Mouse (Mus musculus): ENCODE results near the gene Kdm2b.

Kdm2b gene

DNA sequence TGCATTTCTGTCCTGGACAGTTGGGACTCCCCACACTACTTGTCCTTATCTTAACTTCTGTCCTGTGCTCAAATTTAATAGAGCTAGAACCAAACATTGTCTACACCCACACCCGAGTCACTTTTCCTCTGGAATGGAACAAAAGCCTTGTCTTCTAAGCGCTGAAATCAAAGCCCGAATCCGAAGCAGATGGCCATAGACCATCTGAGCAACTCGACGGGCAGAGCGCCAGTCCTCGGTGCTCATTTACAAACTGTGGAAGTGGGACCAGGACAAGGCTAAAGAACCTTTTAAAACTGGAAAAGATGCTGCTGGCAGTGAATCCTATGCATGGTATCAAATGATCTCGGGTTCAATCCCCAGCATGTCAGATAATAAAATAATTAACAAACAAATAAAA is 17.5 kb downstream of the Kdm2b start:
- DNase-seq (ENCODE audit: low spot score) = no peak

DNA sequence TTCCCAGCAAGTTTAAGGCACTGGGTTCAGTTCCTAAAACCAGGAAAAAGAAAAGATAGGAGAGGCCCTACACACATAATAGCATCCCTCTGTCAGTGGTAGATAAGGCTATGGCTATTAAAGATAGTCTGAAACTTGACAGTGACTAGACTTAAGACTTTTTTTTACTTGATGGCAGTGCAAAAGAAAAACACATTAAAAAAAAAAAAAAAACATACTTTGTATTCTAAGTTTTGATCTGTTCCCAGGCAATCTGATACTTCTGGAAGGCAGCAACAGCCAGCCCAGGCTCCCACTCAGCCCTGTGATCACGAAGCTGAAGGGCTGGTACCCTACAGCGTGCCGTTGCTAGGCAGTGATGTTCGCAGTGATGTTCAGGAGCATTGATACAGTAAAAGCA is 18.2 kb downstream of the Kdm2b start:
- DNase-seq (ENCODE audit: low spot score) = no peak

DNA sequence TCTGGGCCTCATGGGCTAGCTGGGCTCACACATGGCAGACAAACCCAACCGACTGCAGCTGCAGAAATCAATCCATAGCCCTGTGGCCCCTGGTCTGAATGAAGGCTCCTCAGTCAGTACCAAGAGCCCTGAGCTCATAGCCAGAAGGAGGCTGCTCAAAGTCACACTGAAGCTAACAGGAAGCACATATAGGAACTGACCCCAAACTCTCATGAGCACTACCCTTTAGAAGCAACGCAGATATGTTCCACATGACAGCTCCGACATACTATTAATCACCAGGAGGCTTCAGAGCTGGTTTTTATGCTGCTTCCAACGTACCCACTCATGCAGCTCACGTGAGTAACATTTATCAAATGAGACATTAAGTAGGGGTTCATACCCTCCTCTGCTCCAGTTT is 19.6 kb downstream of the Kdm2b start:
- no peak for DNase-seq (ENCODE audit: low spot score)

DNA sequence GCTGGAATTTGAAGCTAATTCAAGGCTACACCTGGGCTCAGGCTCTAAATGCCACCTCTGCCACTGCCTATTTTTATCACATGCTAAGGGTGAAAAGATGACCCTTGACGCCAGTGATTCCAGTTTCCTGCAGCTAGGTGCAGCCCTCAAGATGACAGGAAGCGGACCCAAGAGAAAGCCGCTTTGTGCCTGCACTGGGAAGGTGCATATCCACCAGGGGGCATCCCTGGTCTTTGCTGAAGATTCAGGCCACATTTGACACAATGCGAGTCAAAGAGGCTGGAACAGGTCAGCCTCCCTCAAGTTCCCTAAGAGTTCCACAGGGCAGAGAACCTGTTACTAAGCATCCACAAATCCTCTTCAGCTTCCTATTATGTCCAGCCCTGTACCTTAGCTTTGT is 21.3 kb downstream of the Kdm2b start:
- DNase-seq (ENCODE audit: low spot score) = peak; percentile 69

DNA sequence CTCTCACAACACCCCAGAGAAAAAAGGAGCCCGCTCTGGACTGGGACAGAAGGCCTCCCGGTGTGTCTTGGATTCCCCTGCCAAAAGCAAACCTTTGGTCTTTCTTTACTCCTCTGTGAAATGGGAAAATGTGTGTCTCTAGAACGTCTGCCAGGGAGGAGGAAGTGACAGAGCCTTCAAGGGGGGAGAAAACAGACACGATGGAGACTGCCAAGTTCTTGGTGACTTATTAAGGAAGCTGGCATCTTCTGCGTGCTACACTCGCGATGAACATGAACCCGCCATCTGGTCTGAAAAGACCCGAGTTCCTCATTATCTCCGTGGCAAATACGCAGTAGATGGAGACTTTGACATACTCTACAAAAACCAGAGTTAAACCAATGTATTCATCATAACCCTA is 24.2 kb downstream of the Kdm2b start:
- no peak for DNase-seq (ENCODE audit: low spot score)

DNA sequence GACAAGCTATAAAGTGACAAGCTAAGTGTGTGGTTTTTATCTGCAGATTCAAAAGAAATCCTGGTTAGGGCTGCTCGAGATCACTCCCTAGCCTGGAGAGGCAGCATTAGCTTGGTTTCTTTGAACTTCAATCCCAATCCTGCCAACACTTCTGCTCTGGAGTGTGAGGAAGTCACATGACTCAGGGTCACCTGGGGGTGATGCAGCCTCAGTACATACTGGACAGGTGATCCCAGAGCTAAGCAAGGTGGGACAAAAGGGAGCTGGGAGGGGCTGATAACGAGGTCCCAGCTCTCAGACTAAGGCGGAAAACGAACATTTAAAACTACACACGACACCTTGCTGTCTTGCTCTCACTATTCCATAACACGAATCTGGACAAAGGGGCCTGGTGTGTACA is 24.8 kb downstream of the Kdm2b start:
- no peak for DNase-seq (ENCODE audit: low spot score)

DNA sequence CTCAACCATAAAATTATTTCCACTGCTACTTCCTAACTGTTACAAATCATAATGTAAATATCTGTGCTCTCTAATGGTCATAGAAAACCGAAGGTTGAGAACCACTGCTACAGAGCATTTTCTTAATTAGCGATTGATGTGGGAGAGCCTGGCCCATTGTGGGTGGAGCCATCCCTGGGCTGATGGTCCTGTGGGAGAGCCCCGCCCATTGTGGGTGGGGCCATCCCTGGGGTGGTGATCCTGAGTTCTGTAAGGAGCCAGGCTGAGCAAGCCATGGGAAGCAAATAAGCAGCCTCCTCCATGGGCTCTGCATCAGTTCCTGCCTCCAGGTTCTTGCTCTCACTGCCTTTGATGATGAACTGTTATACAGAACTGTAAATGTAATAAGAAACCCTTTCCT is 27.7 kb downstream of the Kdm2b start:
- DNase-seq (ENCODE audit: low spot score) = no peak

DNA sequence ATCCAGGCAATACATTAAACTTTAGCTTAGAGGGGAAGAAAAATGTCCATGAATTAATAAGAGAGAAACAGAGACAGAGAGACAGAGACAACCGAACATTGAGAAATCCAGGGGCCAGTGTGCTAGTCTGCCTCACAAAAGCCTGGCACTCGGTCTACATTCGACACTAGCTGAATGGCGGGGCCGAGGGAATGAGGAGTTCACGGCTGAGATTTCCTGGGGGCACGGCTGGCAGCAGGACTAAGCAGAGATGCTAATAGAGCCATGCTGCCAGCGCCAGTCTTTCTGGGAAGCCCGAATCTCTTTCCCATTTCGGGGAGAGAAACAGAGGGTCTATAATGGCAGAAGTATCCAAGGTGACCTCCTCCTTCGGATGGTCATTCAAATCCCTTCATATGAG is 30.2 kb downstream of the Kdm2b start:
- DNase-seq (ENCODE audit: low spot score) = no peak

DNA sequence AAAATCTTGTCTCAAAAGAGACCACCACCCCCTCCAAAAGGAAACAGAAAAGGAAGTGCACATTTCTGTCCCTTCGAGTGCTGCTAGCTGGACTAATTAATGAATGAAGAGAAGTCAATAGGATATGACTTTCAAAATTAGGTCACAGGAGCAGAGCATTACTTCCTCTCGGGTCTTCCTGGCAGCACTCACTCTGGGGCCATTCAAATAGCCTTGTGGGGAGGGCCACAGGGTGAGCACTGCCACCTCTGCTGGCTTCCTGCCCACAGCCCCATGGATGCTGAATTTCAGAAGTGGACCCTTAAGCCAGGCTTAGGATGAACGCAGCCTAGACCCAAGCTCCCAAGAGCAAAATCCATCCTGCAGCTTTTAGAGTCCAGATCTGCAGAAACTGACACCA is 33.6 kb downstream of the Kdm2b start:
- no peak for DNase-seq (ENCODE audit: low spot score)

DNA sequence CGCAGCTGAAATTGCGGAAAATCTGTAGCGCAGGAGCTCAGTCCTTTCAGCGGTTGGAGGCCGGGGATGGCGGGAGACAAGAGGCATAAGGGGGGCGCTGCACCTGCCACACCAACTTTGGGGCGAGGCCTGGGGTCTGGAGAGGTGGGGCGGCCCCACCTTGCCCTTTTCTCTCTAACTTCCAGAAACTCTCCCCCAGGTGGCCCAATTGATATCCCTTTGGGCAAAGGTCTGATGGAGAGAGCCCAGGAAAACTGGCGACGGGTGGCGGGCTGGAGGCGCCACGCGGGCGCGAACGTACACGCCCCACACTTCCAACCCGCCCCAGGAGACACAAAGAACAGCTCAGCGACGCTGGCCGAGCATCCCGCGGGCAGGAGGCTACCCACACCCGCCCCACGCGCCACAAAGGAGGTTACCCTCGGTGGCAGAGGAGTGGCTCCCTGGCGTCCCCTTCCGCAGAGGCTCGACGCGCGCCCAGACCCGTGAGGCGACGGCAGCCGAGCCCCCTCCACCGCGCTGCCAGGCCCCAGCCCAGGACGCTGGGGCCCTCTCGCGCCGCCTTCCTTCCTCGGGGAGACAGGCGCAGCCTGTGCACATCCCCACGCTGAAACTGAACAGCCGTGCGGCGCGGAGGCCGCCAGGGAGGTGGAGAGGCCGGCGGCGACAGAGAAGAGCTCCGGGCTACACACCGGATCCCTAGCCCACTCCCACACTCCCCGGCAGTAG is 37.5 kb downstream of the Kdm2b start:
- peak; percentile 19 for DNase-seq (ENCODE audit: low spot score)

DNA sequence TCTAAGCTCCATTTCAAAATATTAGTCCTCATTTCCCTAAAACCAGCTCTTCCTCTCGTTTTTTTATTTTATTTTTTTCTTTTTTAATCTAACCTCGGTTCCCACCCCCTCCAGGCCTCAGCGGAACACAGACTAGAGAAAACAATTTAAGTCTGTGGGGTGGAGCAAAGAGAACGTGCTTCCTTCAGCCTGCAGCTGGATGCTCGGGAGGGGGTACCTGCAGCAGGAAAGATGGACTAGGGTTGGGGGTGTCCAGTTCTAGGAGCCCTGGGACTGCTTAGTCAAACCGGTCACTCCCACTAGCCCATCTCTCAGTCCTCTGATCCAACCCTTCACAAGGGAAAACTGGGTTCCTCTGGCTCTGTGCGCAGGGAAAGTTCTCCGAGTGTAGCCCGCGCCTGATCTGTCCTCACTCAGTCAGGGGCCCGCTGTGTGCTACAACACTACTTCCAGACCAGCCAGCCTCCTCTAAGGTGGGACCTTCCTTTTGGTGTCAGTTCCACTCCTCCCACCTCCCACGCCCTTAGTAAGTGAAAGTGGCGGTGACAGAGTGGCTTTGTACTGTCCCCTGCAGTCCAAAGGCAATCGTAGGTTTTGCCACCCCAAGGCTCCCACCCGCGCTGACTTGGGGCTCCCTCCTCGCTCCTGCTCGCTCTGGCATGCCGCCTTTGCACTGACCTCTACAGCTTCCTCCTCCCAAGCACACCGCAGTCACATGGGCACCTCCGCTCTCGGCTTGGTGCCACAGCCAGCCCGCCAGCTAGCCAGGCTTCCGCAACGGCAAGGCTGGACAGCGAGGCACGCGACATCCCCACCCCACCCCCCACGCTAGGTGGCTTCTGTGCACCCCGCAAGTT is 38.3 kb downstream of the Kdm2b start:
- DNase-seq (ENCODE audit: low spot score) = peak; percentile 57

DNA sequence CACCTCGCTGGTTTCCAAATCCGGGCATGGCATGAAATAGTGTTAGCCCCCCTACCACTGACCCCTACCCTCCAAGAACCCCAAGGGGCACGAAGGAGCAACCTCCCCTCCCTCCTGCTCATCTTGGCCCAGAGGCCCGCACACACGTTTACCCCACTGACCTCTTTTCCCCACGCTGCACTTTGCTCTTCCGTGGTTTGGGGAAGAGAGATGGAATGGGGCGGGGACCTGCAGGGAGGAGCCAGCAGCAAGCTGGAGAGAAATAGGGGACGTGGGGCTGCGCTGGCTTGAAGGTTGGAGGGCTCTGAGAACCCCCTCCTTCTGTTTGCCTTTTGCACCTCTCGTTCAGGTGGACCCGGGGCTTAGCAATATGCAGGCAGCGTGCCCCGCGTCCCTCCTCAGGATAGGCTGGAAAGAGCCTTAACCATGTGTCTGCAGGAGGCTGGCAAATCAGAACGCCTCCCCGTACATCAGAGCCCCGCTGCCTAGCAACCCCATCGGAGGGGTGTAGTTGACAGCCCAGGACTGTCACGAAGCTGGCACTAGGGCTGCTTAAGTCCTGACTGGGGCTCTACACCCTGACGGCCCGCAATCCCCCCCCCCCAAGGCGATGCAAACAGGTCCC is 39.2 kb downstream of the Kdm2b start:
- DNase-seq (ENCODE audit: low spot score) = no peak

DNA sequence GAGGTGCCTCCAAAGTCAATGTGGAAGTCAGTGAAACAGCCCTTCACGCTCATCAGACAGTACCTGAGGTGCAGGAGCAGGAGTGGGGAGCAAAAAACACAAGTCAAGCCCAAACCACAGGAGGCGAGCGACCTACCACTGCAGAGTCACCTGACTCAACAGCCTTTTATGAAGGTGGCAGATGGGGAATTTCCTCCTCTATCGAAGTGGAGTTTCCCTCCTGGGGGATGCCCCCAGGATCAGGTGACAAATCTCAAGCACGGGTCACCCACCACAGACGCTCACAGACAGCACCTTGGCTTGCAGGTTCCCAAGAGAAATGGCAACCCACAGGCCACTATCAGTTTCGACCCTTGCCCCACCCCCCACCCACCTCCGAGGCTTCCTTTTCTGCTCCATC is 40.5 kb downstream of the Kdm2b start:
- no peak for DNase-seq (ENCODE audit: low spot score)

DNA sequence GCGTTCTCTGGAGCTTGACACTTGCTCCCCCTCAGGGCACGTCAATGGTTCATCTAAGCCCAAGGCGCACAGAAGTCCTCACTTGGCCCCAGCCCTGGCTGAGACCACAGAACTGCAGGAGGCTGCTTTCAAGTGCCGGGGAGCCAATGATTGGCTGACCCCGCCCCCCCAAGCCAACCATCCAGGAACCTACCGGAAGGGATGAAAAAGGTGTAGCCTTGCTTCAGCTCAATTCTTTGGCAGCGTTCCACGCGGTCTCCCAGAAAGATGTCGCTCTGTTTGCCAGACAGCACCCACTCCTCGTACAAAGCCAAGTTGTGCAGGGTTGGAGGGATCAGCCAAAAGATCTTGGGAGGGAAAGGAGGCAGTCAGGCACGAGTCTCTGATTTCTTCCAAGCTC is 42.1 kb downstream of the Kdm2b start:
- no peak for DNase-seq (ENCODE audit: low spot score)

DNA sequence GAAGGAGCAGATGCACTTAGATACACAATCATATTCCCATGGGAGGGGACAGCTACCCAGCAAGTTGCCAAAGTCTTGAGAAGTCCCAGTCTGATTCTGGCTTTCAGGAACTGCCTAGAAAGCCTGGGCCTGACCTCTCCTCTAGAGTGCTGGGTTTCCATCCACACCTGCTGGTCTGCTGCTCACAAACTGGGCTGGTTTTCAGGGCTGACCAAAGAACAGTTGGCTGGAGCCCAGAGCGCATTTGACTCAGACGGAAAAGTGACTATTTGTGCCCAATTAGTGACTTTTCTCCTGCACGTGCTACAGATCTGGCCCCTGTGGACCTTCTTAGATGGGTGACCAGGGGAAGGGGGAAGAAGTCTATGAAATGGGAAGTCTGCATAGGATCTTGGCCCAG is 50.9 kb downstream of the Kdm2b start:
- no peak for DNase-seq (ENCODE audit: low spot score)

DNA sequence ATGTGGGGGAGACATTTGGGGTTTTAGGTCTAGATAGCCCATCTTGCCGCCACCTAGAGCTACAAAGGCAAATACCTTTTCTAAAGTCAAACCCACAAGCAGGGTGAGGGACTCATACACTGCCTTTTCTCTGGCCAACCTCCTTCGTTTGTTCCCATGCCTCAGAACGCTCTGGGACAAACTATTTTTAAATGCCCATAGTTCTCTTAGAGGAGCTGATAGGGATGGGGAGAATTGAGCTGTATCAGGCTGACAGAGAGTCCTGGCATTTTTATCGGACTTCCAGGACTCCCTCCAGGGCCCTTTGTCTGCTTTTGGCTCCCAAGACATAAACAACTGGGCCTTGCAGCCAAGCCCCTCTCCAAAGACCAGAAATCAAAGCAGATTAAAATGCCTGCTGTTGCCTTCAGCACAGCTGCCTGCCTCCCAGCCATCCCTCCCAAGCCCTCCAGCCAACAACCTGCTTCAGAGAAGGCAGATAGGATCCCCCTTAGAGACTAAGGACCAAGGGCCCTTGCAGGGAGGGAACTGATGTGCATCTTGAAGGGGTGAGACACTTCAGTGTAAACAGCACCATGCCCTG is 51.6 kb downstream of the Kdm2b start:
- no peak for DNase-seq (ENCODE audit: low spot score)

DNA sequence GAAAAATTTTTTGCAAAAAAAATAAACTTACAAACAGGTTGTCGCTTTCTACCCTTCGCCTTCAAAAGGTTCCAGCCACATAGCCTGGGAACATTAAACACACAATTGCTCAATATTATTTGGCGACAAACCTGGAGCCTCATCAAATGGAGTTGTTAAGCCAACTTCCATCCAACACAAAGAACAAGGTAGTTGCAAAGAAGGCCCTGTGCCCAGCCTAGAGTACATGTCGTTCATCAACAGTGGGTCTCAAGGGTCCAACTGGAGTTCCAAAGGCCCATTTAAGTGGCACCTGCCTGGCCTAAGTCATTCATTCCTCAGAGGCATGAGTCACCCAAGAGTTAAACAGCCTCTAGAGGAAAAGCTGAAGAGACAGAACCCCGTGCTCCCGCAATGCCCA is 52.6 kb downstream of the Kdm2b start:
- no peak for DNase-seq (ENCODE audit: low spot score)

DNA sequence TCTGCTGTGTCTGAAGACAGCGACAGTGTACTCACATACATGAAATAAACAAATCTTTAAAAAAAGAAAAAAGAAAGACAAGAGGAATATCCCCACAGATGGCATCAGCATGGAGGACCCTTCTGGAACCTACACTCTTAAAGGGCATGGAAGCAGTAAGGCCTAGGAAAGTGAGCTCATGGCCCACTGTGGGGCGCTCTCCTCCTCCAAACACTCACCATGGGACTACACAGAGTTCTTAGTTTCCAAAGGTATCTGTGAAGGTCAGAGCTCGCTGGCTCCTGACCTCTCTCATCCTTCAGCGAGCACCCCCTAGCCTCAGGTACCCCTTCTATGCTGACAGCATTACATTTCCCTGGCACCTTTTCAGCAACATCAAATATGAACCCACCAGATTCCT is 53.8 kb downstream of the Kdm2b start:
- no peak for DNase-seq (ENCODE audit: low spot score)

DNA sequence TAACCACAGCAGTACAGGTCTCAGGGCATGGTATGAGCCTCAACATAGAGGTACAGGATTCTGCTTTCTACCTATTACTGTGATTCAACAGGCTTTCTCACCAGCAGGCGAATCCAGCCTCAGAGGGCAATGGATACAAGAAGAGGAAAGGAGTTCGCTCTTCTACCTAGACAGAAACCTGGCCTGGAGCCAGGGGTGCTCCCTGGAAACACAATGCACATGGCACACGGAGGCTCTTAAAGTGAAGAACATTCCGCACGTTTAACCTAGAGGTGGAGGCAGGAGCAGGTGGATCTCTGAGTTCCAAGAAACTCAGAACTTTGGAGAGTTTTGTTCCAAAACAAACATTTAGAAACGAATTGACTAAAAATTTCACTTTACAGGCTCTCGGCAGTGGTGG is 58.6 kb downstream of the Kdm2b start:
- no peak for DNase-seq (ENCODE audit: low spot score)

DNA sequence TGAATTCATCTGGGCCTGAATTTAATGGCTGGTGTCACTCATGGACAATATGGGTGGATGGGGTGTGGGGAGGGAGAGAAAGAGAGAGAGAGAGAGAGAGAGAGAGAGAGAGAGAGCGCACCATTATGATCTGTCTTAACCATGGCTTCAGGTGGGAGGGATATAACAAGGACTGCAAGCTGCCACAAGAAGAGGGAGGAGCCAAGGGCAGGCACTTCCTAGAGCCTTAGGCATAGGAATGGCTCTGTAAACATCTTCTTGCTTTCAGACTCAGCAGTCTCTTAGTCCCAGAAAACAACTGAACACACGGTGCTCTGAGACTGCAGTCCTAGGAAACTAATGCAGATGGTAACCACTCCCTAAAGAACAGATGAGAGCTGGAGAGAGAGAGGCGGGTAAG is 61.3 kb downstream of the Kdm2b start:
- DNase-seq (ENCODE audit: low spot score) = no peak

DNA sequence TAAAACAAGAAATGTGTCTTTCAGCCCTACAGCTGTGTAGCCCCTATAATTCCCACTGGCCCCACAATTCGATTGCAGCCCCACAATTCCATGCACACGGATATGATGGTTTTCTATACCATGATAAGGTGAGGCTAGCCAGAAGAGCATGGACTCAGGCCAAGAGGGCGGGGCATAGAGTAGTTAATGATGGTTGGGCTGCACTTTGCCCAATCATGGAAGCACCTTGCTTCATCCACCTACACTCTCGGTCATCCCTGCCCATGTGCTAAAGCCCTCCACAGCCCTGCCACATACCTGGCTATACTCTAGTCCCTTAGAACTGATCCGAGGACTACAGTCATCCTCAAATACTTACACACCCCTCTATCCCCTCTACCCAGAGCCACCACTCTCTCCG is 61.9 kb downstream of the Kdm2b start:
- DNase-seq (ENCODE audit: low spot score) = no peak

DNA sequence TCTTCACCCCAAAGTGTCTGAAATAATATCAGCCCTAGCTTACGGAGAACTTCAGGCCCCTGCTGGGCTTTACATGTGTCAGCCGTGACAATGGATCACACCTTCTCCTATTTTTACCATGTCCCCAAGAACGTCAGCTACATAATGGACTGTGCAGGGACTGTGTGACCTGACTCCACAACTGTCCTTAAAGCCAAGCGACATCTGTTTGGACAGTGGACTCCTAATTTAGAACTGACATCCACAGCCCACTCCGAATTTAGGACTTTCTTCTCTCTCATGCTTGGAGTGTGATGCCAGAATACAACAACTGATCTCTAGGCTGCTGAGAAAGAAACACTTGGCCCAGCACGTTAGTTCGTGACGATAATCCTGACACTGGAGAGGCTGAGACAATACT is 62.5 kb downstream of the Kdm2b start:
- no peak for DNase-seq (ENCODE audit: low spot score)

DNA sequence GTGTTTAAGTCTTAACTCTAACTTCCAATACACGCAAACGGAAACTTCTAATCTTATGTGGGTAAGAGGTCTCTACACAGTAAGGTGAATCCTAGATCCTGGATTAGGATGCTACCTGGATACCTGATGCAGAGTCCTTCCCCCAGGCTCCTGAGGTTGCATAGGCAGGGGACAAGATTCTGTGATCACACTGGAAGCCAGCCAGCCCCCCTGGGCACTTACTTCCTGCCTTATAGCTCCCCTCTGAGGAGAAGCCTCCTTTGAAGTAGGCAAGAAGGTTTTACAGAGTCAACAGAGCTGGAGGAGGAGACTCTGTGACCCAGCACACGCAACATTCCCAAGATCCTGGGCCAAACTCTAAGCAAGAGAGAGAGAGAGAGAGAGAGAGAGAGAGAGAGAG is 63.3 kb downstream of the Kdm2b start:
- DNase-seq (ENCODE audit: low spot score) = no peak

All from ovary, postnatal 36 days (tissue).